In genomic region chr9:72155250-72156138, GRCm38 (mm10) we compare ENCODE assay signal across 8 mouse cellular contexts. TPM values are rescaled to one million over a fixed set of nuclear protein-coding genes. Genes with fewer than 3 reads are reported as not detected.
DNase-seq lines count a peak whose midpoint lies in the region; ATAC-seq and TF ChIP-seq lines count a peak whose summit lies in the region.

No protein-coding gene starts in this region.

- no peak overlapping the region for H3K27ac ChIP-seq in lung, embryonic 14.5 days (ENCODE audit: low read depth)
- peak overlapping the region; percentile 45; the same call in 1 of the 2 replicates for H3K27ac ChIP-seq in hindbrain, embryonic 11.5 days (ENCODE audit: low read depth, low read length)

- H3K9ac ChIP-seq in lung, embryonic 14.5 days: peak overlapping the region; percentile 40
- H3K9ac ChIP-seq in hindbrain, embryonic 11.5 days (ENCODE audit: low read depth, low read length): peak overlapping the region; percentile 46

- peaks cover 4% of the 10 kb centered on the region; the same call in 1 of the 2 replicates for H3K4me1 ChIP-seq in lung, embryonic 14.5 days (ENCODE audit: insufficient read depth)
- H3K4me1 ChIP-seq in lung, adult 2 months (ENCODE audit: control insufficient read depth, insufficient read depth, low read length): peaks cover 2% of the 10 kb centered on the region; the same call in 1 of the 2 replicates
- H3K4me1 ChIP-seq in hindbrain, embryonic 11.5 days (replicated peaks; ENCODE audit: control insufficient read depth, insufficient read depth, low read length): no peaks in the 10 kb centered on the region

- no peak for TF ChIP-seq CTCF in lung, embryonic 14.5 days (IDR thresholded peaks at IDR 0.05; ENCODE audit: low read depth)
- no peak for TF ChIP-seq CTCF in lung, adult 2 months (IDR thresholded peaks at IDR 0.05; ENCODE audit: insufficient read depth, low read length)

- peak; percentile 57 for DNase-seq in lung, embryonic 14.5 days
- DNase-seq in lung, adult 2 months: no peak
- peak; percentile 54 for DNase-seq in embryo, embryonic 10.5 days (ENCODE audit: low spot score)
- DNase-seq in hindbrain, embryonic 11.5 days (ENCODE audit: low spot score): peak; percentile 40
- DNase-seq in mesoderm, embryonic 11.5 days (ENCODE audit: low read depth, low spot score): peak; percentile 54
- DNase-seq in adrenal gland, adult (ENCODE audit: inconsistent age in 2 of 2, low spot score in 1 of 2): no peak
- no peak for DNase-seq in ovary, postnatal 10 days (ENCODE audit: low spot score)
- no peak for DNase-seq in MN1 (ENCODE audit: low spot score)

- TF ChIP-seq POLR2A in lung, adult 2 months (IDR thresholded peaks at IDR 0.05; ENCODE audit: borderline replicate concordance, extremely low read depth, low read depth, low read length): no peak

- no peaks in the 10 kb centered on the region for H3K36me3 ChIP-seq in lung, embryonic 14.5 days (ENCODE audit: insufficient read depth)
- H3K36me3 ChIP-seq in hindbrain, embryonic 11.5 days (ENCODE audit: control insufficient read depth, insufficient read depth, low read length): no peaks in the 10 kb centered on the region

- no peak for ATAC-seq in lung, embryonic 14.5 days (ENCODE audit: insufficient read depth)
- ATAC-seq in hindbrain, embryonic 11.5 days (ENCODE audit: low FRiP score): no peak

- H3K4me2 ChIP-seq in lung, embryonic 14.5 days: peak overlapping the region; percentile 66
- H3K4me2 ChIP-seq in hindbrain, embryonic 11.5 days (replicated peaks; ENCODE audit: low read depth, low read length): peak overlapping the region; percentile 43

- 14% methylated on average over 21 of the region's 21 CpGs for WGBS in lung, embryonic 14.5 days
- WGBS in lung, adult 2 months: 16% methylated on average over 21 of the region's 21 CpGs
- 17% methylated on average over 21 of the region's 21 CpGs for WGBS in hindbrain, embryonic 11.5 days

- no peaks in the 10 kb centered on the region for H3K27me3 ChIP-seq in lung, embryonic 14.5 days (ENCODE audit: insufficient read depth, low read length)
- no peaks in the 10 kb centered on the region for H3K27me3 ChIP-seq in hindbrain, embryonic 11.5 days (ENCODE audit: control insufficient read depth, insufficient read depth, low read length)

- peak overlapping the region; percentile 22 for H3K4me3 ChIP-seq in lung, embryonic 14.5 days (ENCODE audit: low read depth, low read length)
- H3K4me3 ChIP-seq in lung, adult 2 months (replicated peaks; ENCODE audit: extremely low read depth, low read depth, low read length): no peak overlapping the region
- peak overlapping the region; percentile 16 for H3K4me3 ChIP-seq in hindbrain, embryonic 11.5 days (ENCODE audit: low read depth, low read length)

- no peaks in the 10 kb centered on the region for H3K9me3 ChIP-seq in lung, embryonic 14.5 days (ENCODE audit: low read depth, low read length)
- H3K9me3 ChIP-seq in hindbrain, embryonic 11.5 days (ENCODE audit: control insufficient read depth, low read length): no peaks in the 10 kb centered on the region

RNA-seq across cellular contexts. Expression of gene Tcf12, which starts 43.8 kb away (rescaled TPM):
- 103 and 108 TPM in 2 replicates for polyA plus RNA-seq in lung, embryonic 14.5 days (2014; fragmentation: Nextera tagmentation; extraction: Ambion mirVana)
- 64.5 and 78.1 TPM in 2 replicates for polyA plus RNA-seq in lung, adult 2 months (2012; rRNA removed)
- polyA plus RNA-seq in hindbrain, embryonic 11.5 days (2014; fragmentation: Nextera tagmentation; extraction: Ambion mirVana): 215 and 227 TPM in 2 replicates

Comparison
In these comparisons a context has a peak if more than half of its experiments do, and no peak if none do; other contexts are left out.
1. DNase-seq: peak in lung, embryonic 14.5 days (single experiment), embryo, embryonic 10.5 days (single experiment), hindbrain, embryonic 11.5 days (single experiment) and mesoderm, embryonic 11.5 days (single experiment); none in lung, adult 2 months (single experiment), adrenal gland, adult (0 of 2), ovary, postnatal 10 days (single experiment) and MN1 (single experiment).